Mouse (Mus musculus) ovary, postnatal 14 days (tissue): ENCODE measurements around the gene Ccnjl.

ENCODE experiments used
- DNase-seq: peaks from one replicate; pipeline ENCODE4 v3.0.0; 2022; ENCODE audit warnings: low spot score

The Ccnjl gene

GRCm38 (mm10) chr11:43626300-43626926 is 97.8 kb downstream of the Ccnjl start:
- DNase-seq = peak; percentile 66

- DNase-seq = no peak
Measured at GRCm38 (mm10) chr11:43626927-43627645, 98.5 kb downstream of the Ccnjl start.

- no peak for DNase-seq
Measured at GRCm38 (mm10) chr11:43631645-43632044, 103.1 kb downstream of the Ccnjl start.

- DNase-seq = no peak
Measured at GRCm38 (mm10) chr11:43632566-43632965, 104.0 kb downstream of the Ccnjl start.

GRCm38 (mm10) chr11:43633165-43633564 is 104.6 kb downstream of the Ccnjl start:
- DNase-seq = no peak

- peak; percentile 54 for DNase-seq
Measured at GRCm38 (mm10) chr11:43633658-43634401, 105.2 kb downstream of the Ccnjl start.
